Mouse (Mus musculus) naive thymus-derived CD4-positive, alpha-beta T cell, adult 2 months (primary cell): ENCODE data around the gene Isg15.
"Not testable (repeated sequence)": the region's sequence is repeated elsewhere in the genome, so short reads cannot be mapped to it uniquely, and the experiment has no call there.

Experiments
- DNase-seq: peaks from one replicate; pipeline ENCODE4 v3.0.0-alpha.2; 2011; ENCODE audit warnings: low read depth

The Isg15 gene

DNA sequence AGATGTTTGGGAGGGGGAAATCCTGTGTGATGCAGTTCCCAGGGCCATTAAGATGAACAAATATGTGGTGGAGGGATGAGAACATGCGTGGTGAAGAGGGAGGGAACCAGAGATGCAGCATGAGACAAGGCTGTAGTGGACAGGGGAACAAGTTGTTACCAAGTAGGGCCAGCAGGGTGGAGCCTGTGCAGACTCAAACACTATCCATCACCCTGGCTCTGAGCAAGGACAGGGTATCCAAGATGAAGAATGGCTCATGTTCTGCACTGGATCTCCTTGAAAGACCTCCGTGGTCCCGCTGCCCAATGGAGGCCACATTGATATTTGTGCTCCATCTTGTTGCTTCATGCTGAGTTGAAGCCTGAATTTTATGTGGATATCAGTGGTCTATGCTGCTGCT is 45.8 kb downstream of the Isg15 start:
- no peak for DNase-seq

GRCm38 (mm10) chr4:156150887-156151286 is 49.7 kb downstream of the Isg15 start:
- DNase-seq: not testable (repeated sequence)
